22 mouse cellular contexts compared by ENCODE assay signal in genomic region chr4:23862437-23862836, GRCm38 (mm10).
A peak's percentile ranks its signal among the peaks of the same experiment; 100 is the strongest.
DNase-seq lines count a peak whose midpoint lies in the region; ATAC-seq and TF ChIP-seq lines count a peak whose summit lies in the region.
"Had no signal": no experiment of that assay in that cellular context is flagged by ENCODE, and none has a peak within 500 bp of the region (broad histone marks: within the 10 kb centered on the region; RNA-seq: fewer than 3 reads in every experiment).

No protein-coding gene starts in this region.

- no peak for DNase-seq in forebrain, embryonic 10.5 days (ENCODE audit: extremely low spot score, low spot score)
- DNase-seq in layer of hippocampus, adult 18-20 months (ENCODE audit: low spot score in 2 of 2) = peak; percentile 19 to 53
- DNase-seq in layer of hippocampus, adult 9-10 months (ENCODE audit: low spot score) = no peak
- peak; percentile 8 to 10 for DNase-seq in layer of hippocampus, adult 8-10 months (ENCODE audit: low spot score in 2 of 2)
- peak; percentile 5 to 28 for DNase-seq in layer of hippocampus, postnatal 36 days
- DNase-seq in lung, postnatal 0 days (ENCODE audit: low spot score) = no peak
- DNase-seq in adipocyte (ENCODE audit: low spot score) = no peak
- DNase-seq: adrenal gland, postnatal 14 days; cerebellum, adult 2 months; cerebellum, postnatal 14 days; embryo, embryonic 11 days; gastrocnemius, adult 2 months; gastrocnemius, postnatal 25 days; heart, adult 11 months; heart, postnatal 10 days; heart, postnatal 4 days had no signal

- no peak for TF ChIP-seq CTCF in lung, postnatal 0 days (IDR thresholded peaks at IDR 0.05)

- ATAC-seq in forebrain, embryonic 16.5 days = peak; percentile 74
- ATAC-seq in lung, postnatal 0 days = no peak
- ATAC-seq: forebrain, embryonic 13.5 days; hindbrain, postnatal 0 days had no signal

- no peaks in the 10 kb centered on the region for H3K4me1 ChIP-seq in forebrain, embryonic 16.5 days (replicated peaks; ENCODE audit: control insufficient read depth, insufficient read depth, low read length)
- no peaks in the 10 kb centered on the region for H3K4me1 ChIP-seq in forebrain, embryonic 10.5 days
- no peaks in the 10 kb centered on the region for H3K4me1 ChIP-seq in lung, postnatal 0 days (ENCODE audit: insufficient read depth, low read depth, low read length)
- H3K4me1 ChIP-seq: embryonic facial prominence, embryonic 15.5 days; forebrain, embryonic 13.5 days; hindbrain, embryonic 13.5 days had no signal

- no peak for TF ChIP-seq EP300 in lung, postnatal 0 days (IDR thresholded peaks at IDR 0.05)

- no peaks in the 10 kb centered on the region for H3K27me3 ChIP-seq in forebrain, embryonic 16.5 days (replicated peaks; ENCODE audit: control insufficient read depth, insufficient read depth, low read length)
- no peaks in the 10 kb centered on the region for H3K27me3 ChIP-seq in forebrain, embryonic 10.5 days (ENCODE audit: poor library complexity, severe bottlenecking)
- H3K27me3 ChIP-seq in lung, postnatal 0 days (replicated peaks; ENCODE audit: insufficient read depth, low read length) = no peaks in the 10 kb centered on the region
- H3K27me3 ChIP-seq: embryonic facial prominence, embryonic 15.5 days; forebrain, embryonic 13.5 days; hindbrain, embryonic 13.5 days had no signal

- 58% methylated on average over 3 of the region's 3 CpGs for WGBS in forebrain, embryonic 16.5 days
- 78% methylated on average over 3 of the region's 3 CpGs for WGBS in forebrain, embryonic 10.5 days
- WGBS in lung, postnatal 0 days = 54% methylated on average over 3 of the region's 3 CpGs

- H3K4me3 ChIP-seq in forebrain, embryonic 16.5 days (replicated peaks; ENCODE audit: low read length) = no peak overlapping the region
- H3K4me3 ChIP-seq in forebrain, embryonic 10.5 days = no peak overlapping the region
- no peak overlapping the region for H3K4me3 ChIP-seq in lung, postnatal 0 days (ENCODE audit: low read depth, low read length)
- H3K4me3 ChIP-seq: embryonic facial prominence, embryonic 15.5 days; erythroblast, embryonic 14.5 days; forebrain, embryonic 13.5 days; gastrocnemius, adult 2 months; hindbrain, embryonic 13.5 days had no signal

- H3K36me3 ChIP-seq in forebrain, embryonic 16.5 days (ENCODE audit: control insufficient read depth, insufficient read depth) = no peaks in the 10 kb centered on the region
- H3K36me3 ChIP-seq in forebrain, embryonic 10.5 days (replicated peaks) = no peaks in the 10 kb centered on the region
- no peaks in the 10 kb centered on the region for H3K36me3 ChIP-seq in lung, postnatal 0 days (ENCODE audit: insufficient read depth, low read length)
- H3K36me3 ChIP-seq: embryonic facial prominence, embryonic 15.5 days; hindbrain, embryonic 13.5 days had no signal

- no peak overlapping the region for H3K4me2 ChIP-seq in forebrain, embryonic 16.5 days (ENCODE audit: low read length)
- no peak overlapping the region for H3K4me2 ChIP-seq in lung, postnatal 0 days (replicated peaks; ENCODE audit: low read depth, low read length)
- H3K4me2 ChIP-seq: embryonic facial prominence, embryonic 15.5 days; forebrain, embryonic 13.5 days; hindbrain, embryonic 13.5 days had no signal

- H3K27ac ChIP-seq in forebrain, embryonic 16.5 days (ENCODE audit: low read length) = no peak overlapping the region
- H3K27ac ChIP-seq in forebrain, embryonic 10.5 days = no peak overlapping the region
- no peak overlapping the region for H3K27ac ChIP-seq in lung, postnatal 0 days (ENCODE audit: low read length)
- H3K27ac ChIP-seq: embryonic facial prominence, embryonic 15.5 days; forebrain, embryonic 13.5 days; gastrocnemius, adult 2 months; hindbrain, embryonic 13.5 days; hindbrain, postnatal 0 days had no signal

- H3K9ac ChIP-seq in forebrain, embryonic 16.5 days (replicated peaks; ENCODE audit: low read depth, low read length) = no peak overlapping the region
- no peak overlapping the region for H3K9ac ChIP-seq in lung, postnatal 0 days (replicated peaks; ENCODE audit: low read depth)
- H3K9ac ChIP-seq: embryonic facial prominence, embryonic 15.5 days; forebrain, embryonic 13.5 days; hindbrain, embryonic 13.5 days had no signal

- no peaks in the 10 kb centered on the region for H3K9me3 ChIP-seq in forebrain, embryonic 16.5 days (ENCODE audit: control insufficient read depth, low read length)
- H3K9me3 ChIP-seq in forebrain, embryonic 10.5 days = no peaks in the 10 kb centered on the region
- H3K9me3 ChIP-seq in lung, postnatal 0 days (ENCODE audit: low read length) = no peaks in the 10 kb centered on the region
- H3K9me3 ChIP-seq: embryonic facial prominence, embryonic 15.5 days; forebrain, embryonic 13.5 days; hindbrain, embryonic 13.5 days had no signal

Comparison
In these comparisons a context has a peak if more than half of its experiments do, and no peak if none do; other contexts are left out.
1. DNase-seq: peak in layer of hippocampus, adult 18-20 months (2 of 2), layer of hippocampus, adult 8-10 months (2 of 2) and layer of hippocampus, postnatal 36 days (2 of 2); none in forebrain, embryonic 10.5 days (single experiment), layer of hippocampus, adult 9-10 months (single experiment), lung, postnatal 0 days (single experiment) and adipocyte (single experiment).